In genomic region chr12:91971045-91971444, GRCm38 (mm10) we compare ENCODE assay signal across 16 mouse cellular contexts.
"Had no signal": no experiment of that assay in that cellular context is flagged by ENCODE, and none has a peak within 500 bp of the region (broad histone marks: within the 10 kb centered on the region; RNA-seq: fewer than 3 reads in every experiment).

No protein-coding gene starts in this region.

- H3K36me3 ChIP-seq: lung, embryonic 15.5 days; midbrain, embryonic 13.5 days; midbrain, embryonic 15.5 days; neural tube, embryonic 12.5 days had no signal

- H3K4me1 ChIP-seq: megakaryocyte, embryonic 14.5 days; midbrain, embryonic 13.5 days; midbrain, embryonic 15.5 days; neural tube, embryonic 12.5 days had no signal

- H3K27ac ChIP-seq: lung, embryonic 15.5 days; macrophage; midbrain, embryonic 13.5 days; midbrain, embryonic 15.5 days; neural tube, embryonic 12.5 days had no signal

- H3K27me3 ChIP-seq: lung, embryonic 15.5 days; megakaryocyte, embryonic 14.5 days; midbrain, embryonic 13.5 days; midbrain, embryonic 15.5 days; neural tube, embryonic 12.5 days had no signal

- DNase-seq: liver, postnatal 0 days; lung, adult 2 months; lung, postnatal 14 days; lung, postnatal 36 days; right cerebral cortex, postnatal 25 days; right cerebral cortex, postnatal 4 days; spleen, adult 18-20 months; thymus, adult 18-20 months; thymus, postnatal 14 days; thymus, postnatal 36 days had no signal

- H3K9me3 ChIP-seq: lung, embryonic 15.5 days; megakaryocyte, embryonic 14.5 days; midbrain, embryonic 13.5 days; midbrain, embryonic 15.5 days; neural tube, embryonic 12.5 days had no signal

- H3K4me3 ChIP-seq: lung, embryonic 15.5 days; megakaryocyte, embryonic 14.5 days; midbrain, embryonic 13.5 days; midbrain, embryonic 15.5 days; neural tube, embryonic 12.5 days had no signal
